Mouse (Mus musculus) heart, embryonic 15.5 days (tissue): ENCODE results near the gene Rabl2. TPM values are rescaled to one million over a fixed set of nuclear protein-coding genes. Genes with fewer than 3 reads are reported as not detected.

ENCODE experiments used
- ATAC-seq: fragments of 200-750 bp; cut with Nextera tagmentation; replicated peaks from 2 replicates; pipeline ENCODE4 v1.8.0; 2017; ENCODE audit warnings: low read depth, moderate TSS enrichment; ENCODE audit not compliant: insufficient number of reproducible peaks, insufficient read depth, low FRiP score
- H3K27ac ChIP-seq: fragments of 300-500 bp; sonication (generic); 2 replicates; pipeline ENCODE4 v1.5.1; 2015; ENCODE audit warnings: mild to moderate bottlenecking, inconsistent platforms
- H3K27me3 ChIP-seq: fragments of 300-500 bp; sonication (generic); 2 replicates; pipeline ENCODE4 v1.6.1; 2015; ENCODE audit warnings: inconsistent platforms
- H3K36me3 ChIP-seq: fragments of 300-500 bp; sonication (generic); 2 replicates; pipeline ENCODE4 v1.6.1; 2015; ENCODE audit warnings: mild to moderate bottlenecking, inconsistent platforms
- H3K4me1 ChIP-seq: fragments of 300-500 bp; sonication (generic); replicated peaks from 2 replicates; pipeline ENCODE4 v1.6.1; 2015; ENCODE audit warnings: inconsistent platforms
- H3K4me2 ChIP-seq: fragments of 300-500 bp; sonication (generic); 2 replicates; pipeline ENCODE4 v1.6.1; 2015; ENCODE audit warnings: inconsistent platforms, mild to moderate bottlenecking, moderate library complexity
- H3K4me3 ChIP-seq: fragments of 300-500 bp; sonication (generic); 2 replicates; pipeline ENCODE4 v1.5.1; 2015; ENCODE audit warnings: mild to moderate bottlenecking, inconsistent platforms
- H3K9ac ChIP-seq: fragments of 300-500 bp; sonication (generic); 2 replicates; pipeline ENCODE4 v1.6.1; 2015; ENCODE audit warnings: mild to moderate bottlenecking, inconsistent platforms
- H3K9me3 ChIP-seq: fragments of 300-500 bp; sonication (generic); replicated peaks from 2 replicates; pipeline ENCODE4 v1.6.1; 2016; ENCODE audit warnings: inconsistent platforms
- WGBS: fragments of 180-500 bp; shearing (Covaris S2); methylation state at CpG from one replicate; pipeline ENCODE4 v1.1.7; 2015; ENCODE audit warnings: mixed read lengths; 5-methylcytosine and 5-hydroxymethylcytosine counted together
- polyA plus RNA-seq: library from polyadenylated mRNA; unstranded; fragments of >200 nt; fragmentation: Nextera tagmentation; extraction: Ambion mirVana; gene quantifications from 2 replicates; pipeline ENCODE4 v1.2.1, GENCODE M21; 2015

Gene Rabl2
- polyA plus RNA-seq, result 18.1 and 22.3 TPM in 2 replicates

DNA sequence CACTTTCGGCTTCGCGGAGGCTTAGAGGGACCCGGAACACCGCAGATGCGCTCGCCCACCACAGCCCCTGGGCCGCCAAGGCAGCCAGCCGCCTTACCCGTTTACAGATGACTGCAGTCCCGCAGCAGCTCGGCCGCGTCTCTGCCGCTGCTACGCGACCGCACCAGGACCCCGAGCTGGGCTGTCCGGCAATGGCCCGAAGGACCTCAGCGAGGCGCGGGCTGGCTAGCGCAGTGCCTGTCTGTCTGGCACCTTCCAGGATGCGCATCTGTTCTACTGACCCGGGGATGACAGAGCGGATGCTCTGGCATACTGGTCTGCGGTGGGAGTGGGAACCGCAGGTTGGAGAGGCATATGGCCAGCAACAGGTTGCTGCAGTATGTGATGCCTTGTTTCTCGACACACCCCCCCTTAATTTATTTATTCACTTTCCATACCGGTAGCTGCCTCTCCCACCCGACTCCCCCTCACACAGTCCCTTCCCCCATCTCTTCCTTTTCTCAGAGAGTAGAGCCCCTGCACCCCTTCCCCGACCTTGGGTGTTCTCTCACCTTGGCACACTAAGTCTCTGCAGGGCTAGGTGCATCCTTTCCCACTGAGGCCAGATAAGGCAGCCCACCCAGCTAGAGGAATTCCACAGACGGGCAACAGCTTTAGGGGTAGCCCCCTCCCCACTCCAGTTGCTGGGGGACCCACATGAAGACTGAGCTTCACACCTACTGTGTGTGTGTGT lies at the start of gene Rabl2:
Gene Rabl2 (minus strand): TSS at position 201 of the 733 bp plus-strand sequence.
- no peaks in the 10 kb centered on the region for H3K9me3 ChIP-seq
- H3K9ac ChIP-seq, result peak within 1 kb of the TSS; percentile 78
- H3K4me1 ChIP-seq, result peaks cover 13% of the 10 kb centered on the region
- H3K27me3 ChIP-seq, result no peaks in the 10 kb centered on the region
- H3K36me3 ChIP-seq, result no peaks in the 10 kb centered on the region
- H3K4me3 ChIP-seq, result peak within 1 kb of the TSS; percentile 92
- 0 out of 2 replicates have a peak within 1 kb of the TSS, but pooled peaks have one; percentile 28 for H3K27ac ChIP-seq
- ATAC-seq, result peak; percentile 92
- WGBS, result under 1% methylated on average over 35 of the region's 35 CpGs
- peak within 1 kb of the TSS; percentile 90 for H3K4me2 ChIP-seq

DNA sequence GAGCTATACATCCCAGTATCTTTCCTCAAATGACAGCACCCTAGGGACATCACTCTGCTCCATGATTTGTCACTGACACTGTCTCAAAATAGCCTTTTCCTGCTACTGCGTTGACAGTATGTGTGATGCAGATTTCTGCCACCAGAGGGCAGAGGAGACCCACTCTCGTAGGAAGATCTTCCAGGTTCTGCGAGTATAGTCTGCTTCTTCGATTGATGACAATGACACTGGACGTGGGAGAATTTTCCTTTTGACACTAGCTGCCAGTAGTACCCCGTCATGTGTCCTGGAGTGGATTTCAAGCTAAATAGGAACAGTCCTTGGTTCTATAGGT lies 31.9 kb upstream of the Rabl2 start:
- ATAC-seq, result no peak
- Histone ChIP-seq H3K27ac (no peak overlapping the region), H3K9ac (no peak overlapping the region), H3K4me2 (no peak overlapping the region), H3K36me3 (no peaks in the 10 kb centered on the region), H3K4me1 (no peaks in the 10 kb centered on the region), H3K27me3 (no peaks in the 10 kb centered on the region), H3K9me3 (no peaks in the 10 kb centered on the region), H3K4me3 (no peak overlapping the region)
- 10% methylated on average over 6 of the region's 6 CpGs for WGBS

DNA sequence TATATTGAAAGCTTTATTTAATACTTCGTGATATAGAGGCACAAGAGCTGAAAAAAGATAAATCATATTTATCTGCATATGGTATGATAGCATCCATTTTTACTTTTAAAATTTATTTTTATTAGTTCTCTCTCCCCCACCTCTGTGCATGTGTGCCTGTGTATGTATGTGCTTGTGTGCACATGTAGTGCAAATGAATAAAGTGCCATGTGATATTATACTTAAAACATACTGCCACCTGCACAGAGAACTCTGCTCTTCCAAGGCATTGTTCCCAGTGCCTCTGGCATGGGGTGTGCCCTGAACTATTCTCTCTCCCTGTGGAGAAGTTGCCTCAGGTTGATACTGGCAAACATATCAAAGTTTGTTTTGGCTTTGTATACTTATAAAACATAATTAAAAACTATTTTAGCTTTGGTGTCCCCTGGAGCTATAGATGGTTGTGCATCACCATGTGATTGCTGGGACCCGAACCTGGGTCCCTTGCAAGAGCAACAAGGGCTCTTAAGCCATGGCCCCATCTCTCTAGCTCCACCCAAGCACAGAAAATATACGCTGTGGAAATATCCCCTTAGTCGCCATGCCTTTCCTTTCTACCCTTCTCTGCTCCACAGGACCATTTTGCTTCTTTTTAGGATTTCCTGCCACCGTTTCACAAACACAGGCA lies 31.4 kb upstream of the Rabl2 start:
- WGBS, result 53% methylated on average over 5 of the region's 5 CpGs
- Histone ChIP-seq H3K27ac (no peak overlapping the region), H3K27me3 (no peaks in the 10 kb centered on the region), H3K9ac (no peak overlapping the region), H3K4me3 (no peak overlapping the region), H3K9me3 (no peaks in the 10 kb centered on the region), H3K36me3 (no peaks in the 10 kb centered on the region), H3K4me2 (no peak overlapping the region), H3K4me1 (no peaks in the 10 kb centered on the region)
- ATAC-seq, result no peak

- Histone ChIP-seq H3K9me3 (no peaks in the 10 kb centered on the region), H3K4me3 (no peak overlapping the region), H3K36me3 (no peaks in the 10 kb centered on the region), H3K27ac (no peak overlapping the region), H3K4me1 (no peaks in the 10 kb centered on the region), H3K9ac (no peak overlapping the region), H3K4me2 (no peak overlapping the region), H3K27me3 (no peaks in the 10 kb centered on the region)
- no peak for ATAC-seq
- 75% methylated on average over 12 of the region's 12 CpGs for WGBS
Observed at GRCm38 (mm10) chr15:89622312-89622958, 30.7 kb upstream of the Rabl2 start.

- 63% methylated on average over 9 of the region's 9 CpGs for WGBS
- no peaks in the 10 kb centered on the region for H3K9me3 ChIP-seq
- H3K4me1 ChIP-seq, result no peaks in the 10 kb centered on the region
- no peak overlapping the region for H3K27ac ChIP-seq
- no peak for ATAC-seq
- no peak overlapping the region for H3K9ac ChIP-seq
- H3K4me2 ChIP-seq, result no peak overlapping the region
- no peaks in the 10 kb centered on the region for H3K36me3 ChIP-seq
- H3K4me3 ChIP-seq, result no peak overlapping the region
- H3K27me3 ChIP-seq, result no peaks in the 10 kb centered on the region
Observed at GRCm38 (mm10) chr15:89607888-89608287, 16.2 kb upstream of the Rabl2 start.

GRCm38 (mm10) chr15:89607480-89607879 lies 15.8 kb upstream of the Rabl2 start:
- Histone ChIP-seq H3K4me1 (no peaks in the 10 kb centered on the region), H3K36me3 (no peaks in the 10 kb centered on the region), H3K9ac (no peak overlapping the region), H3K27ac (no peak overlapping the region), H3K4me3 (no peak overlapping the region), H3K9me3 (no peaks in the 10 kb centered on the region), H3K27me3 (no peaks in the 10 kb centered on the region), H3K4me2 (no peak overlapping the region)
- WGBS, result 76% methylated on average over 8 of the region's 8 CpGs
- ATAC-seq, result no peak

DNA sequence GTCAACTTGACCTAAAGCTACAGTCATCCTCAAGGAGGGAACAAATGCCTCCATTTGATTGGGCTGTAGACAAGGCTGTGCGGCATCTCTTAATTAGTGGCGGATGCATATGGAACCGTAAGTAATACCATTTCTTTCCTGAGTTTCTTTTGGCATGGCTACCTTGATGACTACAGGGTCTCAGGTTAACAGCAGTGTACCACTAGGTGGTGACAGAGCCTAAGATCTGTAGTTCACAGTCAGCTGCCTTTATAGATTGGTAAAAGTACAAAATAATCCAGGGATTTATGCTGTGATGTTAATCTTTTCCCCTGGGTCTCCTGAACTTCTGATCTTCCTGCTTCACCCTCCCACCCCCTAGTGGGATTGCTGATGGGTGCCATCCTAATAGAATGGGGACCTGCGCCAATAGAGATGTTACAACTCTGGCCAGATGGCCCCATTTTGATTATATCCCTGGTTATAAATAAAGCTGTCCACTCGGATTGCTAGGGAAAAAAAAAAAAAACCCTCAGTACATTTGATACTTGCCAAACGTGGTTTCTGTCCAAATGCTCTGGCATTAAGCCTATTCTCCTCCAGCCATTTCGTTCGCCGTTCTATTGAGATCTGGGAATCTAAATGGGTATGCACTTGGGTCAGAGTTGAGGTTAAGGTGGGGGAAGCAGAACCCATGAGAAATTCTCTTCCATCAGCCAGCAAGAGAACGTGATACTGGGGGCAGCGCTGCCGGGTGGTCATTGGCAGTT lies 14.3 kb upstream of the Rabl2 start:
- H3K9ac ChIP-seq, result no peak overlapping the region
- H3K4me1 ChIP-seq, result no peaks in the 10 kb centered on the region
- no peak overlapping the region for H3K4me3 ChIP-seq
- no peaks in the 10 kb centered on the region for H3K27me3 ChIP-seq
- H3K9me3 ChIP-seq, result no peaks in the 10 kb centered on the region
- no peak overlapping the region for H3K4me2 ChIP-seq
- no peak overlapping the region for H3K27ac ChIP-seq
- no peak for ATAC-seq
- H3K36me3 ChIP-seq, result no peaks in the 10 kb centered on the region
- 73% methylated on average over 12 of the region's 12 CpGs for WGBS

GRCm38 (mm10) chr15:89592548-89592947 lies 825 bp upstream of the Rabl2 start:
- ATAC-seq, result no peak
- H3K9ac ChIP-seq, result no peak overlapping the region
- H3K27me3 ChIP-seq, result no peaks in the 10 kb centered on the region
- no peaks in the 10 kb centered on the region for H3K36me3 ChIP-seq
- peak overlapping the region; percentile 90 for H3K4me2 ChIP-seq
- no peak overlapping the region for H3K27ac ChIP-seq
- 34% methylated on average over 4 of the region's 4 CpGs for WGBS
- peak overlapping the region; percentile 92; the same call in 1 of the 2 replicates for H3K4me3 ChIP-seq
- peaks cover 13% of the 10 kb centered on the region for H3K4me1 ChIP-seq
- no peaks in the 10 kb centered on the region for H3K9me3 ChIP-seq

- H3K27ac ChIP-seq, result 0 out of 2 replicates have a peak overlapping the region, but pooled peaks have one; percentile 28
- peak overlapping the region; percentile 92 for H3K4me3 ChIP-seq
- peaks cover 13% of the 10 kb centered on the region for H3K4me1 ChIP-seq
- H3K27me3 ChIP-seq, result no peaks in the 10 kb centered on the region
- no peaks in the 10 kb centered on the region for H3K36me3 ChIP-seq
- H3K9ac ChIP-seq, result peak overlapping the region; percentile 78
- WGBS, result 2% methylated on average over 30 of the region's 30 CpGs
- no peaks in the 10 kb centered on the region for H3K9me3 ChIP-seq
- 0 out of 2 replicates have a peak, but pooled peaks have one; percentile 2 for ATAC-seq
- peak overlapping the region; percentile 90 for H3K4me2 ChIP-seq
Observed at GRCm38 (mm10) chr15:89591317-89591716, 406 bp downstream of the Rabl2 start.

DNA sequence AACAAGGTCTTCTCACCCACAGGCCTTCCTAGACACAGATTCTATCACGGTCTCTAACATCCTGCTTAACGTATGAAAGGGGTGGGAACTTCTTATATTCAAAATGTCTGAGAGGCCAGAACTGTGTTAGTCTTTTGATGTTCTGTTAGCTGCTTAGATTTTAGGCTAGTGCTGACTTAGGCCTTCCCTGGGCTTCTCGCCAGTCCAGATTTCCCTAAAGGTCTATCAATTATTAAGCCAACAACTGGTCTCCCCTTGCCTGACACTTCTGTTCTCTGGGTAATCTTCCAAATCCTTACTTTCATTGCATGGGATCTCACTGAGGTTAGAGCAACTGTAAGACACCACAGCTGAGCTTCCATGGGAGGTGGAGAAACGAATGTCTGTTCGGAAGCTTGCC lies 2.6 kb downstream of the Rabl2 start:
- ATAC-seq, result no peak
- no peaks in the 10 kb centered on the region for H3K36me3 ChIP-seq
- H3K4me1 ChIP-seq, result peaks cover 13% of the 10 kb centered on the region
- no peaks in the 10 kb centered on the region for H3K9me3 ChIP-seq
- no peaks in the 10 kb centered on the region for H3K27me3 ChIP-seq
- H3K4me2 ChIP-seq, result no peak overlapping the region
- no peak overlapping the region for H3K4me3 ChIP-seq
- no peak overlapping the region for H3K9ac ChIP-seq
- H3K27ac ChIP-seq, result no peak overlapping the region
- WGBS, result 81% methylated on average over 5 of the region's 5 CpGs

DNA sequence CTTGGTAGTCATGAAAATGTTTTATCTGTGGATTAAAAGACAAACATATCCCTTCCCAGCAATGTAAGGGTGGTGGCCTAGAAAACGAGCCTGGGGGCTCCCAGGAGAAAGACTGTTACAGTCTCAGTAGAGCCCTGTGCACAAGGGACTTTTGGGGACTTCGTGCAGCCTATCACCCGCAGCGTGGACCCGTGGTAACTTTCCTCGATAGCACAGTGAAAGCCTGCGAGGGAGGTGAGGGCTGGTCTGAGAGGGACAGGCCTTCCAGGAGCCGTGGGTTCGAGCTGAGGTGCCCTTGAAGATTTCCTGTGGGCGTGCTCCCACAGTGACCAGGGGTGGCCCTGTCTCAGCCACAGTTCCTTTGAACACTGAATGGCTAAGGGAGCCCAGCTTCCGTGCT lies 6.1 kb downstream of the Rabl2 start:
- Histone ChIP-seq H3K36me3 (no peaks in the 10 kb centered on the region), H3K4me3 (no peak overlapping the region), H3K9me3 (no peaks in the 10 kb centered on the region), H3K27me3 (no peaks in the 10 kb centered on the region), H3K9ac (no peak overlapping the region), H3K4me2 (no peak overlapping the region), H3K27ac (no peak overlapping the region), H3K4me1 (peaks cover 1% of the 10 kb centered on the region)
- WGBS, result 85% methylated on average over 11 of the region's 11 CpGs
- no peak; the same call in 1 of the 2 replicates for ATAC-seq
